Mouse (Mus musculus): ENCODE results near the gene Scd2.

DNA sequence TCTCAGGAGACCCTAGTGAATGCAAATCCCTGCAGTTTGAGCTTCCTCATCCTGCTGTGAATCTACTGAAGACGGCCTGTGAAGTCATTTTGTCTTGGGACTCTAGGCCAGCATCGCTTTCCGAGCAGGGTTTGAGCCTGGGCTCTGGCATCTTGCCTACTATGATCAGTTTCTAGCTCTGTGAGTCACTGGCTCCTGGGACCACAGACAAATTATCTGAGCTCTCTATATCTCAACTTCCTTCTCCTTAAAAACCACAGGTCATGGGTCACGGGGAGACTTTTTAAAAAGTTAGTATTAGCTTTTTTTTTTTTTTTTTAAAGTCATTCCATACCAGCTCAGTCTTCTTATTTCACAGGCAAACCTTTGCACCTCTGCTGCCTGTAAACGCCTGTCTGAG is 38.4 kb downstream of the Scd2 start:
- TF ChIP-seq CTCF (IDR thresholded peaks at IDR 0.05; ENCODE audit: extremely low read depth, insufficient read length, insufficient replicate concordance, low read depth, low read length) = no peak
- TF ChIP-seq POLR2A (IDR thresholded peaks at IDR 0.05; ENCODE audit: low read depth, low read length) = no peak

Data from small intestine, adult 2 months (tissue).